Mouse (Mus musculus) MEL (cell line): ENCODE measurements at regions not wholly inside any gene's neighbourhood (a gene's known extent, or its start where the extent isn't known, plus 50 kb on each side); places are given as distances from the start of the nearest gene placed in this dataset.

Source experiments
- DNase-seq: peaks from one replicate; pipeline ENCODE4 v3.0.0; 2011; ENCODE audit warnings: low read depth, low spot score
- H3K27ac ChIP-seq: 2 replicates; pipeline ENCODE4 v1.5.1; 2012; ENCODE audit warnings: low read depth, mild to moderate bottlenecking, control low read depth, low read length, moderate library complexity; ENCODE audit not compliant: control insufficient read depth
- H3K27me3 ChIP-seq, 2 experiments: fragments of 150-350 bp in 1 of 2; sonication (generic) in 1 of 2; 2 replicates each; pipeline ENCODE4 v1.6.1; 2012; ENCODE audit warnings: low read length in 2 of 2, mild to moderate bottlenecking in 2 of 2, improper control_type of control experiment in 1 of 2, moderate library complexity in 1 of 2; ENCODE audit not compliant: insufficient read depth in 2 of 2, control insufficient read depth in 1 of 2
- H3K36me3 ChIP-seq, 2 experiments: 2 replicates each; pipeline ENCODE4 v1.6.1; 2012 to 2014; ENCODE audit warnings: low read length in 2 of 2, improper control_type of control experiment in 1 of 2, inconsistent platforms in 1 of 2, mild to moderate bottlenecking in 1 of 2; ENCODE audit not compliant: insufficient read depth in 2 of 2, control insufficient read depth in 1 of 2
- H3K4me1 ChIP-seq, 2 experiments: fragments of 150-350 bp in 1 of 2; sonication (generic) in 1 of 2; 2 replicates each; pipeline ENCODE4 v1.6.1; 2012; ENCODE audit warnings: low read length in 2 of 2, improper control_type of control experiment in 1 of 2, mild to moderate bottlenecking in 1 of 2; ENCODE audit not compliant: insufficient read depth in 2 of 2, control insufficient read depth in 1 of 2
- H3K4me3 ChIP-seq, 2 experiments: fragments of 150-350 bp in 1 of 2; sonication (generic) in 1 of 2; 2 replicates each; pipeline ENCODE4 v1.5.1; 2012; ENCODE audit warnings: low read depth in 2 of 2, low read length in 2 of 2, mild to moderate bottlenecking in 2 of 2, moderate library complexity in 2 of 2, control low read depth in 1 of 2, improper control_type of control experiment in 1 of 2; ENCODE audit not compliant: control insufficient read depth in 1 of 2, insufficient read depth in 1 of 2
- H3K79me2 ChIP-seq: 2 replicates; pipeline ENCODE4 v1.6.1; 2012; ENCODE audit warnings: mild to moderate bottlenecking, low read length, moderate library complexity; ENCODE audit not compliant: control insufficient read depth, poor library complexity, insufficient read depth
- H3K9ac ChIP-seq: 2 replicates; pipeline ENCODE4 v1.6.1; 2012; ENCODE audit warnings: low read depth, mild to moderate bottlenecking, control low read depth, low read length, moderate library complexity; ENCODE audit not compliant: control insufficient read depth, poor library complexity, severe bottlenecking
- H3K9me3 ChIP-seq: fragments of 150-350 bp; sonication (generic); replicated peaks from 2 replicates; pipeline ENCODE4 v1.6.1; 2012; ENCODE audit warnings: mild to moderate bottlenecking, low read length, improper control_type of control experiment, moderate library complexity; ENCODE audit not compliant: insufficient read depth
- CHD1 ChIP-seq: IDR thresholded peaks from 2 replicates; pipeline ENCODE4 v1.6.1; 2012; ENCODE audit warnings: low read depth, mild to moderate bottlenecking, inconsistent platforms, low read length, improper control_type of control experiment
- CTCF ChIP-seq, 3 experiments: IDR thresholded peaks in 2 of 3; conservative IDR thresholded peaks in 1 of 3; 2 replicates each; pipeline ENCODE4 v1.5.1; 2011 to 2012; ENCODE audit warnings: low read length in 3 of 3, low read depth in 2 of 3, mild to moderate bottlenecking in 2 of 3, improper control_type of control experiment in 1 of 3, inconsistent platforms in 1 of 3, mixed read lengths in 1 of 3, moderate library complexity in 1 of 3; ENCODE audit not compliant: control insufficient read depth in 1 of 3, insufficient read depth in 1 of 3, poor library complexity in 1 of 3, severe bottlenecking in 1 of 3
- ETS1 ChIP-seq: IDR thresholded peaks from 2 replicates; pipeline ENCODE4 v1.6.1; 2012; ENCODE audit warnings: low read depth, mild to moderate bottlenecking, inconsistent platforms, low read length, improper control_type of control experiment, moderate library complexity
- JUND ChIP-seq: IDR thresholded peaks from 2 replicates; pipeline ENCODE4 v1.6.1; 2011; ENCODE audit warnings: low read depth, mild to moderate bottlenecking, improper control_type of control experiment, low read length
- MXI1 ChIP-seq: IDR thresholded peaks from 2 replicates; pipeline ENCODE4 v1.6.1; 2011; ENCODE audit warnings: mild to moderate bottlenecking, low read depth, low read length, improper control_type of control experiment
- MYB ChIP-seq: IDR thresholded peaks from 2 replicates; pipeline ENCODE4 v1.6.1; 2011; ENCODE audit warnings: mild to moderate bottlenecking, low read depth, low read length, improper control_type of control experiment
- MYC ChIP-seq: IDR thresholded peaks from 2 replicates; pipeline ENCODE4 v1.6.1; 2011; ENCODE audit warnings: low read depth, mild to moderate bottlenecking, low read length, improper control_type of control experiment, moderate library complexity
- NRF1 ChIP-seq: IDR thresholded peaks from 2 replicates; pipeline ENCODE4 v1.6.1; 2014; ENCODE audit warnings: low read depth, mild to moderate bottlenecking, inconsistent platforms, low read length, improper control_type of control experiment, moderate library complexity; ENCODE audit not compliant: poor library complexity, insufficient read depth, severe bottlenecking
- POLR2AphosphoS2 ChIP-seq: IDR thresholded peaks from 2 replicates; pipeline ENCODE4 v1.6.1; 2011; ENCODE audit warnings: low read length, improper control_type of control experiment
- RAD21 ChIP-seq: IDR thresholded peaks from 2 replicates; pipeline ENCODE4 v1.6.1; 2011; ENCODE audit warnings: mild to moderate bottlenecking, low read depth, low read length, improper control_type of control experiment
- SMC3 ChIP-seq: IDR thresholded peaks from 2 replicates; pipeline ENCODE4 v1.6.1; 2011; ENCODE audit warnings: low read depth, low read length, improper control_type of control experiment
- TBP ChIP-seq: IDR thresholded peaks from 2 replicates; pipeline ENCODE4 v1.8.0; 2011; ENCODE audit warnings: low read depth, low read length, improper control_type of control experiment
- USF2 ChIP-seq, 2 experiments: IDR thresholded peaks; 2 replicates each; pipeline ENCODE4 v1.6.1; 2011 to 2012; ENCODE audit warnings: improper control_type of control experiment in 2 of 2, low read length in 2 of 2, borderline replicate concordance in 1 of 2, inconsistent platforms in 1 of 2, low read depth in 1 of 2, mild to moderate bottlenecking in 1 of 2; ENCODE audit not compliant: insufficient read depth in 1 of 2
- ZC3H11A ChIP-seq: IDR thresholded peaks from 2 replicates; pipeline ENCODE4 v1.6.1; 2012; ENCODE audit warnings: low read depth, mild to moderate bottlenecking, inconsistent platforms, low read length, improper control_type of control experiment
- ZNF384 ChIP-seq: IDR thresholded peaks from 2 replicates; pipeline ENCODE4 v1.6.1; 2012; ENCODE audit warnings: low read depth, mild to moderate bottlenecking, inconsistent platforms, low read length, improper control_type of control experiment

DNA sequence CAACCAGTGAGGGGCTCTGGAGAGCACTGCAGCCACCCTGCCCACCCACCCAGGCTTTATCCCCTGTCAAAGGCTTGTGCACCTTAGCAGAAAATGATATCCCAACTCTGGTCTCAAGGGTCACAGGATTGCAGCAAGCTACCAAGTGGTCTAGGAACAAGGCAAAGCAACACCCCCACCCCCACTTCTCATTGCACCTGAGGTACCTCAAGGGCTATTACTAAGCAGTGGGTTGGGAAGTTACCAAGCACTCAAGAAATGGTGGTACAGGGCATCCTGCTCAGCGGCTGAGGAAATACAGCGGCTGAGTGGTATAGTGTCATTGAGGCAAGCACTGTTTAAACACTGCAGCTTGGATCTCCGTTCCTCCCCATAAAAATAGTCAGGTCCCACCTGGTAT lies 50.1 kb upstream of the Irs2 start:
- DNase-seq: no peak
- Histone ChIP-seq H3K79me2 (no peaks in the 10 kb centered on the region), H3K36me3 (no peaks in the 10 kb centered on the region)
- TF ChIP-seq MYB (no peak), USF2 (IDR thresholded peaks at IDR 0.05; ENCODE audit: borderline replicate concordance in 1 of 2, insufficient read depth in 1 of 2, low read depth in 1 of 2, low read length in 2 of 2) (no peak), JUND (no peak), ZC3H11A (no peak), CTCF (IDR thresholded peaks at IDR 0.05 in 2 of 3, conservative IDR thresholded peaks at IDR 0.05 in 1 of 3; ENCODE audit: control insufficient read depth in 1 of 3, insufficient read depth in 1 of 3, low read depth in 2 of 3, low read length in 3 of 3, poor library complexity in 1 of 3, severe bottlenecking in 1 of 3) (no peak), NRF1 (no peak), ZNF384 (no peak), MXI1 (no peak), POLR2AphosphoS2 (no peak), TBP (no peak), ETS1 (no peak), MYC (no peak), RAD21 (no peak), CHD1 (no peak), SMC3 (no peak)
- TF ChIP-seq, all 39 proteins: peak for 0
- Histone ChIP-seq H3K27me3 (peaks cover 0 to 2% of the 10 kb centered on the region in 2 experiments; a peak in 1 of 4 replicates), H3K9me3 (no peaks in the 10 kb centered on the region), H3K4me3 (no peak overlapping the region), H3K9ac (no peak overlapping the region), H3K4me1 (no peaks in the 10 kb centered on the region), H3K27ac (no peak overlapping the region)
